16 mouse cellular contexts compared by ENCODE assay signal in the genomic region with DNA sequence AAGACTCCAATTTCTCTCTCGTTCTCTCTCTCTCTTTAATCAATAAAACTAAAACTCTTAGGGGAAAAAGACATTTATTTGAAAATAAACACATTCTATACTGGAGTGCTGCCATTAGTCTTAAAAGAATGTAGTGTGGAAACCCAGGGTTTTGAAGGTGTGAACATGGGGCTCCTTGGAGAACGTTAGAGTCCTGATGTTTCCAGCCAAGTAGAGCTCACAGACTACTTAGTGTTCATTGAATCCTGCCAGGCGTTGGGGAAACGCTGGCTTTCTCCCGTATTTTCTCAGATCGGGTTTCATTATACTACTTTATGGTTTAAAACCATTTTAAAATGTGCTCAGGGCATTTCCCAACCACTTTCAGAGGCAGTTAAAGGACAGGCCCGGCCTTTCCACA.
"Had no signal": no experiment of that assay in that cellular context is flagged by ENCODE, and none has a peak within 500 bp of the region (broad histone marks: within the 10 kb centered on the region; RNA-seq: fewer than 3 reads in every experiment).

No protein-coding gene starts in this region.

- DNase-seq: kidney, adult 11 months; kidney, adult 9 months; kidney, postnatal 36 days; layer of hippocampus, adult 9-11 months; layer of hippocampus, postnatal 36 days; liver; liver, embryonic 13.5 days; liver, postnatal 0 days; thymus, adult 18-20 months; thymus, postnatal 14 days had no signal

- H3K4me3 ChIP-seq: liver, embryonic 13.5 days; megakaryocyte, embryonic 14.5 days; midbrain, embryonic 15.5 days; neural tube, embryonic 12.5 days had no signal

- H3K9ac ChIP-seq: liver, embryonic 13.5 days; liver, postnatal 0 days; midbrain, embryonic 15.5 days; neural tube, embryonic 12.5 days had no signal

- H3K4me2 ChIP-seq: liver, embryonic 13.5 days; midbrain, embryonic 11.5 days; midbrain, embryonic 15.5 days; neural tube, embryonic 12.5 days had no signal

- H3K9me3 ChIP-seq: liver, embryonic 13.5 days; megakaryocyte, embryonic 14.5 days; midbrain, embryonic 15.5 days; neural tube, embryonic 12.5 days had no signal

- ATAC-seq: liver, postnatal 0 days; midbrain, embryonic 15.5 days had no signal

- H3K27me3 ChIP-seq: liver, embryonic 13.5 days; megakaryocyte, embryonic 14.5 days; midbrain, embryonic 15.5 days; neural tube, embryonic 12.5 days had no signal

- H3K36me3 ChIP-seq: liver, embryonic 13.5 days; midbrain, embryonic 15.5 days; neural tube, embryonic 12.5 days had no signal

- H3K27ac ChIP-seq: kidney, postnatal 0 days; liver, embryonic 13.5 days; macrophage; midbrain, embryonic 15.5 days; neural tube, embryonic 12.5 days had no signal

- H3K4me1 ChIP-seq: liver, embryonic 13.5 days; megakaryocyte, embryonic 14.5 days; midbrain, embryonic 15.5 days; neural tube, embryonic 12.5 days had no signal
